Mouse (Mus musculus): Measurements from ENCODE around the gene Plcb1.

- no peak for TF ChIP-seq MAFK (IDR thresholded peaks at IDR 0.05; ENCODE audit: insufficient read depth, low read depth, low read length)
- no peak for TF ChIP-seq CHD2 (IDR thresholded peaks at IDR 0.05; ENCODE audit: low read depth, low read length)
- TF ChIP-seq HCFC1 (IDR thresholded peaks at IDR 0.05; ENCODE audit: borderline replicate concordance, insufficient read depth, low read length), result no peak
Observed at GRCm38 (mm10) chr2:135411675-135412074, 625.8 kb downstream of the Plcb1 start.
